Mouse (Mus musculus) C2C12 (cell line): ENCODE results near the gene Apobec1.

Experiments
- CTCF ChIP-seq: IDR thresholded peaks from one replicate; pipeline ENCODE4 v1.5.1; 2011; ENCODE audit not compliant: control insufficient read depth, insufficient read depth, insufficient read length
- MAX ChIP-seq: IDR thresholded peaks from one replicate; pipeline ENCODE4 v1.6.1; 2011; ENCODE audit warnings: mild to moderate bottlenecking, control low read depth
- MYOD1 ChIP-seq: IDR thresholded peaks from one replicate; pipeline ENCODE4 v1.6.1; 2011; ENCODE audit warnings: low read depth; ENCODE audit not compliant: control insufficient read depth, insufficient read length
- MYOG ChIP-seq: IDR thresholded peaks from one replicate; pipeline ENCODE4 v1.6.1; 2011; ENCODE audit not compliant: control insufficient read depth, insufficient read length; ENCODE audit errors: extremely low read depth

- TF ChIP-seq CTCF (no peak), MYOG (no peak), MYOD1 (no peak), MAX (no peak)
These were observed 10.2 kb upstream of the Apobec1 start for GRCm38 (mm10) chr6:122612426-122612825.
